Mouse (Mus musculus) liver, adult 2 months (tissue): ENCODE measurements around the gene Mcu.

ENCODE experiments used
- CTCF ChIP-seq: fragments of 200-500 bp; IDR thresholded peaks from 2 replicates; pipeline ENCODE4 v1.5.1; 2011; ENCODE audit warnings: low read depth, low read length, control low read depth
- POLR2A ChIP-seq: fragments of 200-500 bp; IDR thresholded peaks from 2 replicates; pipeline ENCODE4 v1.6.1; 2011; ENCODE audit warnings: low read length, control low read depth; ENCODE audit not compliant: insufficient read depth; ENCODE audit errors: extremely low read depth

- no peak for TF ChIP-seq CTCF
- TF ChIP-seq POLR2A = no peak
Observed at GRCm38 (mm10) chr10:59441735-59442134, 174.8 kb downstream of the Mcu start, which contains the start of gene Oit3.
